Mouse (Mus musculus): ENCODE measurements around the gene Mef2c. TPM values are rescaled to one million over a fixed set of nuclear protein-coding genes. Genes with fewer than 3 reads are reported as not detected.

The Mef2c gene
- total and polyA plus RNA-seq, 3 experiments, result not detected

DNA sequence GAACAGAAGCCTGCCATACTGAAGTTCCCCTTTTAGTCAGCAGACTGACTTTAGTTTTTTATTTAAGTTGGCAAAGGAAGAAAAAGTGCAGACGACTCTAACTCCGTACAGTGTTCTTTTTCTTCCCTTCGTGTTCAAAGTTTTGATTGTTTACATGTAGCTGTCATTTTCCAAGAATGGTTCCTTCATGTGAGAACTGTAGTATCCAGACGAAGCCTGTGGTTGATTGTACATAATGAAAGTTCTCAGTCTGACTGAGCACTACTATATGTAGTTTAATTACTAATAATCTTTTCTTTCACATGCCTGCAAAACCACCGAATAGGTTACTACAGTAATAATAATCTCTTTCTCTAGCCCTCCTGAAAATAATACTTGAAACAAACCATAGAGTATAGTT, 68.6 kb downstream of the Mef2c start:
- no peak for DNase-seq (ENCODE audit: low read depth, low spot score)
- Histone ChIP-seq H3K9ac (ENCODE audit: control insufficient read depth, low read depth, low read length, poor library complexity, severe bottlenecking) (peak overlapping the region; percentile 29), H3K4me1 (ENCODE audit: control insufficient read depth in 1 of 2, insufficient read depth in 2 of 2, low read length in 2 of 2) (peaks cover 0 to 3% of the 10 kb centered on the region in 2 experiments; a peak in 2 of 4 replicates), H3K27me3 (ENCODE audit: control insufficient read depth in 1 of 2, insufficient read depth in 2 of 2, low read length in 2 of 2) (no peaks in the 10 kb centered on the region), H3K9me3 (replicated peaks; ENCODE audit: insufficient read depth, low read length) (no peaks in the 10 kb centered on the region), H3K79me2 (ENCODE audit: control insufficient read depth, insufficient read depth, low read length, poor library complexity) (no peaks in the 10 kb centered on the region), H3K36me3 (ENCODE audit: control insufficient read depth in 1 of 2, insufficient read depth in 2 of 2, low read length in 2 of 2) (peaks cover 0 to 7% of the 10 kb centered on the region in 2 experiments; a peak in 2 of 4 replicates), H3K4me3 (ENCODE audit: control insufficient read depth in 1 of 2, insufficient read depth in 1 of 2, low read depth in 2 of 2, low read length in 2 of 2) (peak overlapping the region; percentile 33 to 44), H3K27ac (ENCODE audit: control insufficient read depth, low read depth, low read length) (no peak overlapping the region)
- TF ChIP-seq BHLHE40 (IDR thresholded peaks at IDR 0.05; ENCODE audit: borderline replicate concordance, low read depth, low read length) (no peak), NRF1 (IDR thresholded peaks at IDR 0.05; ENCODE audit: insufficient read depth, low read depth, low read length, poor library complexity, severe bottlenecking) (no peak), MAX (IDR thresholded peaks at IDR 0.05; ENCODE audit: low read length) (peak; percentile 66; the same call in 1 of the 2 replicates)

DNA sequence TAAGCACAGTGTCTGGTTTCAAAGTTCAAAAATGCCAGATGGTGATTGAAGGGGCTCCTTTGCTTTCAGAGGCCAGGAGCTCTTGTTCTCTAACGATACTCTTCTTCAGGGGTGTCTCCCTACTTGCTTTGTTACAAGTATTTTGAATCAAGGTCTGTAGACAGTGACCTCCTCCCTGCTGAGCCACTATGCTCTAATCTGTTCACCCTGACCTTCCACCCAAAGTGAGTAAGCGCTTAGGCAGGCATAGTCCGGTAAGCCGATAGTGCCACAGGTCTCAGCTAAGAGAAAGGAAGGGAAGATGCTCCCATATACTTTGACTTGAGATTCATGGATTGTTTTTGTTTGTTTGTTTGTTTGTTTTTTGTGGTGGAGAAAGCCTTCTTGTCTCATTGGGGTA, 69.5 kb downstream of the Mef2c start:
- TF ChIP-seq UBTF (IDR thresholded peaks at IDR 0.05; ENCODE audit: borderline replicate concordance, insufficient read depth, low read depth, low read length), result no peak
- TF ChIP-seq GABPA (IDR thresholded peaks at IDR 0.05; ENCODE audit: low read depth, low read length), result no peak
- TF ChIP-seq MAZ (IDR thresholded peaks at IDR 0.05; ENCODE audit: low read depth, low read length), result no peak
- no peak for TF ChIP-seq KAT2A (conservative IDR thresholded peaks at IDR 0.05; ENCODE audit: low read depth, low read length)
- no peak for TF ChIP-seq ZMIZ1 (IDR thresholded peaks at IDR 0.05; ENCODE audit: low read depth, low read length)
- no peak for TF ChIP-seq ELF1 (IDR thresholded peaks at IDR 0.05; ENCODE audit: low read depth, low read length)
- TF ChIP-seq NELFE (IDR thresholded peaks at IDR 0.05; ENCODE audit: low read depth, low read length), result no peak
- TF ChIP-seq ZKSCAN1 (IDR thresholded peaks at IDR 0.05; ENCODE audit: low read depth, low read length), result no peak
- TF ChIP-seq CHD1 (IDR thresholded peaks at IDR 0.05; ENCODE audit: low read depth, low read length), result no peak
- TF ChIP-seq TCF12 (IDR thresholded peaks at IDR 0.05; ENCODE audit: low read depth, low read length), result no peak
- TF ChIP-seq HCFC1 (IDR thresholded peaks at IDR 0.05; ENCODE audit: low read depth, low read length), result no peak
- no peak for TF ChIP-seq CTCF (IDR thresholded peaks at IDR 0.05 in 2 of 3, conservative IDR thresholded peaks at IDR 0.05 in 1 of 3; ENCODE audit: control insufficient read depth in 1 of 3, insufficient read depth in 1 of 3, low read depth in 2 of 3, low read length in 3 of 3, poor library complexity in 1 of 3, severe bottlenecking in 1 of 3)
- TF ChIP-seq ZC3H11A (IDR thresholded peaks at IDR 0.05; ENCODE audit: low read depth, low read length), result no peak
- no peak for TF ChIP-seq GATA1 (IDR thresholded peaks at IDR 0.05; ENCODE audit: low read depth, low read length)
- TF ChIP-seq MAX (IDR thresholded peaks at IDR 0.05; ENCODE audit: low read length), result no peak
- peaks cover 0 to 3% of the 10 kb centered on the region in 2 experiments; a peak in 2 of 4 replicates for H3K4me1 ChIP-seq (ENCODE audit: control insufficient read depth in 1 of 2, insufficient read depth in 2 of 2, low read length in 2 of 2)
- no peaks in the 10 kb centered on the region for H3K79me2 ChIP-seq (ENCODE audit: control insufficient read depth, insufficient read depth, low read length, poor library complexity)
- no peaks in the 10 kb centered on the region for H3K27me3 ChIP-seq (ENCODE audit: control insufficient read depth in 1 of 2, insufficient read depth in 2 of 2, low read length in 2 of 2)
- no peaks in the 10 kb centered on the region for H3K9me3 ChIP-seq (replicated peaks; ENCODE audit: insufficient read depth, low read length)
- H3K27ac ChIP-seq (ENCODE audit: control insufficient read depth, low read depth, low read length), result no peak overlapping the region
- peaks cover 0 to 7% of the 10 kb centered on the region in 2 experiments; a peak in 2 of 4 replicates for H3K36me3 ChIP-seq (ENCODE audit: control insufficient read depth in 1 of 2, insufficient read depth in 2 of 2, low read length in 2 of 2)
- DNase-seq (ENCODE audit: low read depth, low spot score), result no peak
- no peak overlapping the region for H3K9ac ChIP-seq (ENCODE audit: control insufficient read depth, low read depth, low read length, poor library complexity, severe bottlenecking)
- H3K4me3 ChIP-seq (ENCODE audit: control insufficient read depth in 1 of 2, insufficient read depth in 1 of 2, low read depth in 2 of 2, low read length in 2 of 2), result no peak overlapping the region
